8 mouse cellular contexts compared by ENCODE assay signal in genomic region chr9:41273839-41274271, GRCm38 (mm10).
DNase-seq lines count a peak whose midpoint lies in the region; ATAC-seq and TF ChIP-seq lines count a peak whose summit lies in the region.

No protein-coding gene starts in this region.

- H3K9ac ChIP-seq in heart, postnatal 0 days (replicated peaks; ENCODE audit: low read depth, low read length) = peak overlapping the region; percentile 27; the same call in 1 of the 2 replicates
- peak overlapping the region; percentile 66 for H3K9ac ChIP-seq in midbrain, embryonic 12.5 days (replicated peaks)

- no peak for TF ChIP-seq POLR2A in kidney, adult 2 months (IDR thresholded peaks at IDR 0.05; ENCODE audit: low read depth, low read length)

- peak overlapping the region; percentile 61 for H3K4me3 ChIP-seq in heart, embryonic 10.5 days
- H3K4me3 ChIP-seq in heart, postnatal 0 days (ENCODE audit: low read depth, low read length) = peak overlapping the region; percentile 38
- H3K4me3 ChIP-seq in midbrain, embryonic 12.5 days = peak overlapping the region; percentile 36
- H3K4me3 ChIP-seq in kidney, adult 2 months (ENCODE audit: insufficient read depth, low read depth, low read length) = no peak overlapping the region

- H3K4me1 ChIP-seq in heart, embryonic 10.5 days = peaks cover 3% of the 10 kb centered on the region; the same call in 1 of the 2 replicates
- peaks cover 7% of the 10 kb centered on the region for H3K4me1 ChIP-seq in heart, postnatal 0 days (ENCODE audit: control insufficient read depth, insufficient read depth)
- H3K4me1 ChIP-seq in midbrain, embryonic 12.5 days = peaks cover 18% of the 10 kb centered on the region
- no peaks in the 10 kb centered on the region for H3K4me1 ChIP-seq in kidney, adult 2 months (ENCODE audit: control insufficient read depth, insufficient read depth, low read length)

- H3K27ac ChIP-seq in heart, embryonic 10.5 days = peak overlapping the region; percentile 81
- H3K27ac ChIP-seq in heart, postnatal 0 days (ENCODE audit: low read depth) = no peak overlapping the region
- H3K27ac ChIP-seq in midbrain, embryonic 12.5 days (replicated peaks) = peak overlapping the region; percentile 98
- no peak overlapping the region for H3K27ac ChIP-seq in kidney, adult 2 months (ENCODE audit: insufficient read depth, low read depth, low read length)

- peak overlapping the region; percentile 70 for H3K4me2 ChIP-seq in heart, postnatal 0 days (ENCODE audit: low read depth, low read length)
- peak overlapping the region; percentile 60 for H3K4me2 ChIP-seq in midbrain, embryonic 12.5 days (replicated peaks)

- TF ChIP-seq CTCF in heart, postnatal 0 days (IDR thresholded peaks at IDR 0.05; ENCODE audit: low read depth) = no peak
- TF ChIP-seq CTCF in kidney, adult 2 months (conservative IDR thresholded peaks at IDR 0.05; ENCODE audit: insufficient read depth, insufficient read length, low read depth, low read length) = no peak

- intact Hi-C loops in left cerebral cortex, postnatal 36 days (cut with DNase I) = no loop called here

- TF ChIP-seq EP300 in heart, postnatal 0 days (IDR thresholded peaks at IDR 0.05; ENCODE audit: low read depth) = no peak

- no peaks in the 10 kb centered on the region for H3K36me3 ChIP-seq in heart, embryonic 10.5 days
- no peaks in the 10 kb centered on the region for H3K36me3 ChIP-seq in heart, postnatal 0 days (replicated peaks; ENCODE audit: control insufficient read depth, insufficient read depth, low read length)
- H3K36me3 ChIP-seq in midbrain, embryonic 12.5 days = no peaks in the 10 kb centered on the region
- H3K36me3 ChIP-seq in kidney, adult 2 months (ENCODE audit: control insufficient read depth, insufficient read depth, low read length) = no peaks in the 10 kb centered on the region

- ATAC-seq in heart, postnatal 0 days (ENCODE audit: insufficient read depth, low read depth) = no peak
- peak; percentile 85 for ATAC-seq in midbrain, embryonic 12.5 days (ENCODE audit: low FRiP score, low read depth)

- no peaks in the 10 kb centered on the region for H3K9me3 ChIP-seq in heart, embryonic 10.5 days
- H3K9me3 ChIP-seq in heart, postnatal 0 days (replicated peaks; ENCODE audit: control insufficient read depth, low read length) = 0 out of 2 replicates have a peak, but pooled peaks cover 7% of the 10 kb centered on the region
- 0 out of 2 replicates have a peak, but pooled peaks cover 7% of the 10 kb centered on the region for H3K9me3 ChIP-seq in midbrain, embryonic 12.5 days

- WGBS in heart, embryonic 10.5 days = 18% methylated on average over 13 of the region's 13 CpGs
- WGBS in heart, postnatal 0 days = 12% methylated on average over 13 of the region's 13 CpGs
- WGBS in midbrain, embryonic 12.5 days = 4% methylated on average over 13 of the region's 13 CpGs
- whole genome bisulfite sequencing in kidney, adult 2 months = 12% methylated on average over 13 of the region's 13 CpGs

- no peaks in the 10 kb centered on the region for H3K27me3 ChIP-seq in heart, embryonic 10.5 days (ENCODE audit: insufficient read depth, poor library complexity, severe bottlenecking)
- no peaks in the 10 kb centered on the region for H3K27me3 ChIP-seq in heart, postnatal 0 days (ENCODE audit: control insufficient read depth, insufficient read depth, low read length)
- no peaks in the 10 kb centered on the region for H3K27me3 ChIP-seq in midbrain, embryonic 12.5 days
- no peaks in the 10 kb centered on the region for H3K27me3 ChIP-seq in kidney, adult 2 months (replicated peaks; ENCODE audit: control insufficient read depth, insufficient read depth, low read length)

- DNase-seq in heart, embryonic 10.5 days (ENCODE audit: low spot score) = no peak
- DNase-seq in heart, postnatal 4 days = no peak
- DNase-seq in brain, adult 2 months (ENCODE audit: low read depth, low spot score) = peak; percentile 9
- no peak for DNase-seq in heart, postnatal 0 days (ENCODE audit: low spot score)
- DNase-seq in layer of hippocampus, adult 18-20 months (ENCODE audit: low spot score in 2 of 2) = no peak
- DNase-seq in kidney, adult 2 months = no peak
- no peak for DNase-seq in left cerebral cortex, postnatal 36 days (ENCODE audit: low spot score in 2 of 2)

Comparison
In these comparisons a context has a peak if more than half of its experiments do, and no peak if none do; other contexts are left out.
1. H3K27ac ChIP-seq: peak in heart, embryonic 10.5 days (single experiment) and midbrain, embryonic 12.5 days (single experiment); none in heart, postnatal 0 days (single experiment) and kidney, adult 2 months (single experiment).